Mouse (Mus musculus): Measurements from ENCODE around the gene Maff. TPM values are rescaled to one million over a fixed set of nuclear protein-coding genes. Genes with fewer than 3 reads are reported as not detected.
A peak's percentile ranks its signal among the peaks of the same experiment; 100 is the strongest.

Gene Maff
- total and polyA plus RNA-seq, 2 experiments from 2014 or later, result 1.8 to 19.4 TPM

- peaks cover 14% of the 10 kb centered on the region for H3K4me1 ChIP-seq (ENCODE audit: control insufficient read depth, insufficient read depth)
- no peak overlapping the region for H3K4me3 ChIP-seq (ENCODE audit: low read depth, low read length)
- H3K36me3 ChIP-seq (replicated peaks; ENCODE audit: control insufficient read depth, insufficient read depth, low read length), result no peaks in the 10 kb centered on the region
- ATAC-seq (ENCODE audit: insufficient read depth, low read depth), result no peak
- H3K4me2 ChIP-seq (ENCODE audit: low read depth, low read length), result no peak overlapping the region
- H3K27me3 ChIP-seq (ENCODE audit: control insufficient read depth, insufficient read depth, low read length), result no peaks in the 10 kb centered on the region
- no peak overlapping the region for H3K9ac ChIP-seq (replicated peaks; ENCODE audit: low read depth, low read length)
- no peak overlapping the region for H3K27ac ChIP-seq (ENCODE audit: low read depth)
- WGBS, result 75% methylated on average over 4 of the region's 4 CpGs
- no peaks in the 10 kb centered on the region for H3K9me3 ChIP-seq (replicated peaks; ENCODE audit: control insufficient read depth, low read length)
- no peak for DNase-seq (ENCODE audit: low spot score)
- no peak for TF ChIP-seq CTCF (IDR thresholded peaks at IDR 0.05; ENCODE audit: low read depth)
Measured at GRCm38 (mm10) chr15:79344627-79345026, 1.8 kb upstream of the Maff start.

GRCm38 (mm10) chr15:79347165-79347844 is 884 bp downstream of the Maff start:
- TF ChIP-seq CTCF (IDR thresholded peaks at IDR 0.05; ENCODE audit: low read depth) (no peak), EP300 (IDR thresholded peaks at IDR 0.05; ENCODE audit: low read depth) (no peak; the same call in 1 of the 2 replicates)
- WGBS, result under 1% methylated on average over 53 of the region's 61 CpGs

GRCm38 (mm10) chr15:79347845-79348506 is 1.6 kb downstream of the Maff start:
- TF ChIP-seq CTCF (IDR thresholded peaks at IDR 0.05; ENCODE audit: low read depth) (peak; percentile 44), EP300 (IDR thresholded peaks at IDR 0.05; ENCODE audit: low read depth) (no peak; the same call in 1 of the 2 replicates)
- Histone ChIP-seq H3K9me3 (replicated peaks; ENCODE audit: control insufficient read depth, low read length) (no peaks in the 10 kb centered on the region), H3K4me3 (ENCODE audit: low read depth, low read length) (peak overlapping the region; percentile 85), H3K36me3 (replicated peaks; ENCODE audit: control insufficient read depth, insufficient read depth, low read length) (no peaks in the 10 kb centered on the region), H3K27ac (ENCODE audit: low read depth) (peak overlapping the region; percentile 98), H3K4me2 (ENCODE audit: low read depth, low read length) (peak overlapping the region; percentile 91), H3K4me1 (ENCODE audit: control insufficient read depth, insufficient read depth) (peaks cover 31% of the 10 kb centered on the region), H3K9ac (replicated peaks; ENCODE audit: low read depth, low read length) (peak overlapping the region; percentile 84), H3K27me3 (ENCODE audit: control insufficient read depth, insufficient read depth, low read length) (no peaks in the 10 kb centered on the region)
- DNase-seq (ENCODE audit: low spot score), result peak; percentile 88
- under 1% methylated on average over 40 of the region's 46 CpGs for WGBS
- ATAC-seq (ENCODE audit: insufficient read depth, low read depth), result peak; percentile 81

More at GRCm38 (mm10) chr15:79347165-79347844, 884 bp downstream of the Maff start:
- H3K4me3 ChIP-seq (ENCODE audit: low read depth, low read length), result peak overlapping the region; percentile 85
- H3K9me3 ChIP-seq (replicated peaks; ENCODE audit: control insufficient read depth, low read length), result no peaks in the 10 kb centered on the region
- H3K27ac ChIP-seq (ENCODE audit: low read depth), result peak overlapping the region; percentile 98
- peak overlapping the region; percentile 84 for H3K9ac ChIP-seq (replicated peaks; ENCODE audit: low read depth, low read length)
- H3K36me3 ChIP-seq (replicated peaks; ENCODE audit: control insufficient read depth, insufficient read depth, low read length), result no peaks in the 10 kb centered on the region
- peak; percentile 79 for ATAC-seq (ENCODE audit: insufficient read depth, low read depth)
- H3K27me3 ChIP-seq (ENCODE audit: control insufficient read depth, insufficient read depth, low read length), result no peaks in the 10 kb centered on the region
- H3K4me1 ChIP-seq (ENCODE audit: control insufficient read depth, insufficient read depth), result peaks cover 31% of the 10 kb centered on the region
- H3K4me2 ChIP-seq (ENCODE audit: low read depth, low read length), result peak overlapping the region; percentile 91
- peak; percentile 90 for DNase-seq (ENCODE audit: low spot score)

GRCm38 (mm10) chr15:79348651-79349050 is 2.2 kb downstream of the Maff start:
- TF ChIP-seq EP300 (IDR thresholded peaks at IDR 0.05; ENCODE audit: low read depth) (no peak), CTCF (IDR thresholded peaks at IDR 0.05; ENCODE audit: low read depth) (no peak)
- no peaks in the 10 kb centered on the region for H3K27me3 ChIP-seq (ENCODE audit: control insufficient read depth, insufficient read depth, low read length)
- peak overlapping the region; percentile 84 for H3K9ac ChIP-seq (replicated peaks; ENCODE audit: low read depth, low read length)
- peak overlapping the region; percentile 98 for H3K27ac ChIP-seq (ENCODE audit: low read depth)
- WGBS, result 52% methylated on average over 8 of the region's 8 CpGs
- ATAC-seq (ENCODE audit: insufficient read depth, low read depth), result no peak
- DNase-seq (ENCODE audit: low spot score), result no peak
- H3K4me2 ChIP-seq (ENCODE audit: low read depth, low read length), result peak overlapping the region; percentile 91
- peaks cover 31% of the 10 kb centered on the region for H3K4me1 ChIP-seq (ENCODE audit: control insufficient read depth, insufficient read depth)
- H3K9me3 ChIP-seq (replicated peaks; ENCODE audit: control insufficient read depth, low read length), result no peaks in the 10 kb centered on the region
- H3K4me3 ChIP-seq (ENCODE audit: low read depth, low read length), result peak overlapping the region; percentile 85
- no peaks in the 10 kb centered on the region for H3K36me3 ChIP-seq (replicated peaks; ENCODE audit: control insufficient read depth, insufficient read depth, low read length)

GRCm38 (mm10) chr15:79350866-79351265 is 4.4 kb downstream of the Maff start:
- no peak for TF ChIP-seq CTCF (IDR thresholded peaks at IDR 0.05; ENCODE audit: low read depth)
- no peak for TF ChIP-seq EP300 (IDR thresholded peaks at IDR 0.05; ENCODE audit: low read depth)

More at GRCm38 (mm10) chr15:79350866-79351265, 4.4 kb downstream of the Maff start:
- H3K27me3 ChIP-seq (ENCODE audit: control insufficient read depth, insufficient read depth, low read length), result no peaks in the 10 kb centered on the region
- no peak overlapping the region for H3K4me3 ChIP-seq (ENCODE audit: low read depth, low read length)
- peaks cover 34% of the 10 kb centered on the region for H3K4me1 ChIP-seq (ENCODE audit: control insufficient read depth, insufficient read depth)
- 90% methylated on average over 4 of the region's 4 CpGs for WGBS
- H3K9me3 ChIP-seq (replicated peaks; ENCODE audit: control insufficient read depth, low read length), result no peaks in the 10 kb centered on the region
- H3K36me3 ChIP-seq (replicated peaks; ENCODE audit: control insufficient read depth, insufficient read depth, low read length), result no peaks in the 10 kb centered on the region
- peak overlapping the region; percentile 26 for H3K4me2 ChIP-seq (ENCODE audit: low read depth, low read length)
- ATAC-seq (ENCODE audit: insufficient read depth, low read depth) (no peak), DNase-seq (ENCODE audit: low spot score) (no peak)
- H3K27ac ChIP-seq (ENCODE audit: low read depth), result peak overlapping the region; percentile 78
- no peak overlapping the region for H3K9ac ChIP-seq (replicated peaks; ENCODE audit: low read depth, low read length)
